Mouse (Mus musculus): ENCODE measurements around the gene Dirc2.
A peak's percentile ranks its signal among the peaks of the same experiment; 100 is the strongest.

Dirc2 gene

DNA sequence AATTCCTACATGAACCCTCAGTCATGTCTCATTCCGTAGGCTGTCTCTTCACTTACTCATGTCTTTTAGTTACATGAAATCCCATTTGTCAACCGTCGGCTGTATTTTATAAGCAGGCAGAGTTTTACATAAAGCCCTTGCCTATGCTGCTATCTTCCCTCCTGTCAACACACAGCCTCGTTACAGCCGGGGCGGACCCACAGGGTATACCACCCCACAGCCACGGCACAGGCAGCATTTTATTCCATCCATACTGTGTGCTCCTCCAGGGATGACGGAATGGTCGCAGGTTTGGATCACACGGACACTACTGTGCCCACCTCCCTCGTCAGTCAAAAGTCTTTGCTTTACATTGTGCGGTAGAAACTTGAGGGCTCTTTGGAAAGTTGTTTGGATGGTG, 28.8 kb downstream of the Dirc2 start:
- DNase-seq (ENCODE audit: extremely low spot score, low spot score), result no peak

DNA sequence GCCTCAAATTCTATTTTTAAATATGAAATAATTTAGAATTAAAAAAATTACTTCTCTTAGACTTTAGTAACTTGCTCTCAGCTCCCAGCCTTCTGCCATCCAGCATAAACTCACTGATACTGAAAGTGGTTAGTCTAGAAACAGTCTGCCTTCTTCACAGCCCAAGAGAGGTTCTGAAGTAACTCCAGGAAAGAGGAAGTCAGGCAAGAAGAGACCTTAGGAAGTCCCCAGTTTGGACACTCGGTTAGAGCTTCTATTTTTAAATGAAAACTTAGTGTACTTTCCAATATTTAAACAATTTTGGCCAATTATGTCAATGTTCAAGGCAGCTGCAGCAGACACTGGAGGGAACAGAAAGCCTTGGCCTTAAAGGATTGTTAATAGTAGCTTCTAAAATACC, 29.6 kb downstream of the Dirc2 start:
- no peak for DNase-seq (ENCODE audit: extremely low spot score, low spot score)

- DNase-seq (ENCODE audit: extremely low spot score, low spot score), result no peak
Observed at GRCm38 (mm10) chr16:35738096-35738767, 30.9 kb downstream of the Dirc2 start.

- peak; percentile 74 for DNase-seq (ENCODE audit: extremely low spot score, low spot score)
Observed at GRCm38 (mm10) chr16:35734038-35734437, 35.1 kb downstream of the Dirc2 start.

DNA sequence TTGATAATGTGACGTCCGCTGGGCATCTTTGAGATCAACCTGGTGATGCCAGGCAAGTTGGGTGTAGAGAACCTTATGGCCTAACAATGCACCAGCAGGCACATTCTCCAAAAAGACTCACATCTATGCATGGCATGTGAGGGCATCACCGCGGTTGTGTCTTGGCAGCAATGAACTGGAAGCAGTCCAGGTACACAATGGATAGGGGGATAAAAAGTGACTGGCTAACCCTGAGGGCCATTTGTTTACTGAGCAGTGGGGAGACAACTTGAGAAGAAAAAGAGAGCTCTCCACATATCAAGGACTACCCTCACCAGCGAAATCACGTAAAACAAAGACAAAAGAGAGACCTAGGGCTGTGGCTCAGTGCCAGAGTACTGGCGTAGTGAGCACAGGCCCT, 37.1 kb downstream of the Dirc2 start:
- no peak for DNase-seq (ENCODE audit: extremely low spot score, low spot score)

GRCm38 (mm10) chr16:35729151-35729738, 39.9 kb downstream of the Dirc2 start:
- DNase-seq (ENCODE audit: extremely low spot score, low spot score), result no peak

- no peak for DNase-seq (ENCODE audit: extremely low spot score, low spot score)
Observed at GRCm38 (mm10) chr16:35726601-35727000, 42.6 kb downstream of the Dirc2 start.

- no peak for DNase-seq (ENCODE audit: extremely low spot score, low spot score)
Observed at GRCm38 (mm10) chr16:35724561-35724960, 44.6 kb downstream of the Dirc2 start.

DNA sequence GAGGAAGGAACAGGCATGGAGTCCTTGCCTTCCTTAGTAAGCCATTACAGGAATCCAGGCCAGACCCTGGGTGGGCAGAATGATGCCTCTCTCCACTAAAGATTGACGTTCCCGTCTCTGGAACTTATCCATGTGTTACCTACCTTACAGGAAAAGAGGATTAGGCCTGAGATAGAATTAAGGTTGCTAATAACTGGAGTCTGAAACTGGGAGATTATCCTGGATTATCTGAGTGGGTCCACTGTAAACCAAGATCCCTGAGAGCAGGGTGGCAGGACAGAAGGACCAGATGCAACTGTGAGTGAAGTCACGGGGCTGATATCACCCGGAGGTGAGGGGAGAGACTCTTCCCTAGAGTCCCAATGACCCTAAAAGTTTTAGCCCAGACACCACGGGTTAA, 51.4 kb downstream of the Dirc2 start:
- DNase-seq (ENCODE audit: extremely low spot score, low spot score), result no peak

DNA sequence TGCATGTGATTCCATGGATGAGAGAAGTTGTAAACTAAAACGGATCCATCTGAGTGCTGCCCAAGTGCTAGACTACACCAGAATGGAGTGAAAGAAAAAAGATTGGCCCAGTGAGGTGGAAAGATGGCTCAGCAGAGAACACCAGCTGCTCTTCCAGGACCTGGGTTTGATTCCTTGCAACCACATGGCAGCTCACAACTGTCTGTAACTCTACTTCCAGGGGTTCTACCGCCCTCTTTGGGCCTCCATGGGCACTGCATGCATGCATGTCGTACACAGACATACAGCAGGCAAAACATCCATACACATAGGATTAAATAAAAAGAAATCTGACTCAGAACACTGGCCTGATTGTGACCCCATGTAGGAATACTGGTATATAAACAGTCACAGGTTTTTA, 52.9 kb downstream of the Dirc2 start:
- no peak for DNase-seq (ENCODE audit: extremely low spot score, low spot score)

DNA sequence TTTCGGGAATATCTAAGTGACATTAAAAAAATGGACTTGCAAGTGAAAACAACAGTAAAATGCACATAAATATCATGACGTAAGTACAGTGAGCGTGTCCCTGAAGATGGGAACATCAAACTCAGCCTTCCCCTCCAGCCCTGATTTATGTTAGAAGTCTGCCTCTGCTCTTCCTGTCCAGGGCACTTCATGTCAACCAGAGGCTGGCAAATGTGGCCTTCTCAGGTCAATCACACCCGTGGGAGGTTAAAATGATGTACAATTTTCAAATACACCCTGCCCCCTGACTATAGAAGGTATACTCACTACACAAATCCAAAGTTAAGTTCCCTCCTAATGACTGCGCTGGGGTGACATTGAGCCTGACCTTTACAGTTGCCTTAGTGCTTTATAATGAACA, 53.4 kb downstream of the Dirc2 start:
- DNase-seq (ENCODE audit: extremely low spot score, low spot score), result no peak

DNA sequence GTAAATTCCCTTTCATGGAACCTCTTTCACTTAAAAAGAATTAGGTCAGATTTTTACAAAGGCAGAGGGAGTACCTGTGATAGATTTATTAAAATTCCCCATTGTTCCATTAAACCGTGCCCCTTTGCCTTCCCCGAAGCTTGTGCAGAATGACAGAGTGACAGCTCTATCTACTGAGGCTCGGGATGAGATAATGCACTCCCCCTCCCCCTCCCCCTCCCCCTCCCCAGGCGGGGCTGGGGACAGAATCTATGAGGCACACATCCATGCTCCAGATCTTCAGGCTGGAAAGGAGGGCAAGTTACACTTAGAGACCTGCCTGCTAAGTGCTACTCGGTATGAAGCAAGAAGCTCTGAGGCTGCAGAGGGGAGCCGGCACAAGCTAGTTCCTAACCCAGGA, 53.8 kb downstream of the Dirc2 start:
- DNase-seq (ENCODE audit: extremely low spot score, low spot score), result no peak

- DNase-seq (ENCODE audit: extremely low spot score, low spot score), result no peak
Observed at GRCm38 (mm10) chr16:35714689-35715088, 54.5 kb downstream of the Dirc2 start.

DNA sequence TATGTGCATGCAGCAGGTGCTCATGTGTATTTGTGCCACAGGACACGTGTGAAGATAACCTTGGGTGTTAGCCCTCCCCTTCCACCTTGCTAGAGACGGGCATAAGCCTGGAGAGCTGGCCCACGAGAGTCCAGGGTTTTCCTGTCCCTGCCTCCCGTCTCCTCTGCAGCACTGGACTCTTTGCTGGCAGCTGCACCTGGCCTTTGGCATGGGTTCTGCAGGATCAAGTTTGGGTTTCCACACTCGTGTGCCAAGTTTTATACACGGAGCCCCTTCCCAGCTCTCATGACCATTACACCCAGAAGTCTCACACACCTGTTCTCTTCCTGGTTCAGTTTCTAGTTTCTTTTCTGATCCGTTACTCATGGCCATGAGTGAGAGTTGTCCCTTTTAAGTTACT, 55.5 kb downstream of the Dirc2 start:
- DNase-seq (ENCODE audit: extremely low spot score, low spot score), result no peak

GRCm38 (mm10) chr16:35711004-35711403, 58.2 kb downstream of the Dirc2 start:
- no peak for DNase-seq (ENCODE audit: extremely low spot score, low spot score)

DNA sequence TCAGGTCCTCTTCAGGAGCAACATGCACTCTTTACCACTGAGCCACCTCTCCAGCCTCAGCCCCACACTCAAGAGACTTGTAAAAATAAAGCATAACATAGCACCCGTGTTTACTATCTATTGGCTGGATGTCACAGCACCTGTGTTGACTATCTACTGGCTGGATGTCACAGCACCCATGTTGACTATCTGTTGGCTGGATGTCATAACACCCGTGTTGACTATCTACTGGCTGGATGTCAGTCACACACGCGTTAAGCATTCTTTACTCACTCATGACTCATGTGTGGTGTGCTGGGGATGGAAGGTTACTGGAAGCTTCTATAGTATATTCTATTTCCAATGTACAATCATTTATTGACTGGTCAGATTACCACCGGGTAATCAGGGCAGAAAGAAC, 62.2 kb downstream of the Dirc2 start:
- DNase-seq (ENCODE audit: extremely low spot score, low spot score), result no peak

- DNase-seq (ENCODE audit: extremely low spot score, low spot score), result no peak
Observed at GRCm38 (mm10) chr16:35704796-35705195, 64.4 kb downstream of the Dirc2 start.

DNA sequence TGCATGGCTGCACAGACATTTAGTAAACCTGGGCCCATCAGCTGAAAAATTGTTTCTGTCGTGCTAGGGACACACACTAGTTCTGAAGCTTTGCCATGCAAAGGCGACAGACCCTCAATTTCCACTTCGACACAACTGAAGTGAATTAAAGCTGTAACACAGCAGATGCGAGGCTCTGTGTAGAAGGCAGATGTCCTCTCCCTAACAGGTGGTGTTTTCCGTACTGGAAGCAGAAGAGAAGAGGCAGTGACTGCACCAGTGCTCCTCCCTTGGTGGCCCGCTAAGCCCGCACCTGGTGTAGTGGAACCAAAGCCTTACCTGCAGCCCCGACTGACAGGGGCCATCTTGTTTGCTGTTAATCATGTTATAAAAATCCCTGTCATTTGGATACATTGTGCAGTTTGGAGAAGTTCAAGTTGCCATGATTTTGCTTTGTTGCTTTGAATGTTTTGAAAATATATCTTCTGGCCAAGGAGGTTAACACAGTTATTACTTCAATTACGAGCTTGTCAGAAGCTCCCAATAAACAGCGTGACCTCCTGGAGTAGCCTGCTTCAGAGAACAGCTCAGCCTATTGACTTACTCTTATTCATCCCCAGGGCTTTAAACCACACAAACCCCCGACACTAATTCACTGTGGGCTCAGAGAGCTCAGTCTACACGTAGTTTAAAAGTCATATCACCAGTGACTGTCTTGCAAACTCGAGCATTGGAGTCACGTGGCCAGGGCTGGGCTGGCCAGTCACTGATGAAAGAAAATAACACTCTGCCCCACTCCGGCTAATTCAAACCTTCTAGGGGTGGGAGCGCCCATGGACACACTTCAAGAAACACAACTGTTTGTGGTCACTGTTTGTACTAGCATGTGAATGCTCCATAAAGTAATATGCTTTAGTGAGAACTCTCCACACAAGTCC, 65.1 kb downstream of the Dirc2 start:
- DNase-seq (ENCODE audit: extremely low spot score, low spot score), result no peak

DNA sequence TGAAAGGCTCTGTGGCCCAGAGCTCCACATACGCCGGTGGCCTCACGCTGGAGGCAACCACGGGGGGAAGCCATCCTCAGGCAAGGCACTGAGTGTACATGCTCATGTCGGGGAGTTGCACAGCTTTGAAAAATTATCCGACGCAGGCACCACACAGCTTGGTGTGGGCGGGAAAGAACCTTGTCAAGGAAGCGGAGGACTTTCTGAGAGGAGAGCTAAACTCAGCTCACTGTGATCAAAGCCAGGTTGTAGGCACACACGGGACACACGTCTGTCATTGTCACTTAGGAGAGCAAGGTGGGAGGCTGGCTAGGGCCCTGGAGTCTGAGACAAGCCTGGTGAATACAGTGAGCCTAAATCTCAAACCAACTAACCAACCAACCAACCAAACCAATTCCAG, 67.3 kb downstream of the Dirc2 start:
- DNase-seq (ENCODE audit: extremely low spot score, low spot score), result no peak

GRCm38 (mm10) chr16:35696103-35696502, 73.1 kb downstream of the Dirc2 start:
- no peak for DNase-seq (ENCODE audit: extremely low spot score, low spot score)

GRCm38 (mm10) chr16:35694250-35694846, 74.8 kb downstream of the Dirc2 start:
- DNase-seq (ENCODE audit: extremely low spot score, low spot score), result no peak

- no peak for DNase-seq (ENCODE audit: extremely low spot score, low spot score)
Observed at GRCm38 (mm10) chr16:35691606-35692005, 77.5 kb downstream of the Dirc2 start.
